Mouse (Mus musculus) G1E (cell line): Measurements from ENCODE around the gene Gstm3. TPM values are rescaled to one million over a fixed set of nuclear protein-coding genes. Genes with fewer than 3 reads are reported as not detected.

Experiments used
- ATAC-seq: 2 replicates; pipeline ENCODE4 v1.8.0; 2016; ENCODE audit warnings: mild to moderate bottlenecking; ENCODE audit not compliant: insufficient number of reproducible peaks, poor library complexity, low FRiP score, severe bottlenecking; ENCODE audit errors: extremely low read depth
- DNase-seq: peaks from one replicate; pipeline ENCODE4 v3.0.0; 2012; ENCODE audit warnings: low spot score
- H3K27me3 ChIP-seq: 2 replicates; pipeline ENCODE4 v1.6.1; 2012; ENCODE audit warnings: mild to moderate bottlenecking, low read length, inconsistent platforms; ENCODE audit not compliant: insufficient read depth
- H3K36me3 ChIP-seq: replicated peaks from 2 replicates; pipeline ENCODE3; 2012; ENCODE audit warnings: mild to moderate bottlenecking, inconsistent platforms
- H3K4me1 ChIP-seq: 2 replicates; pipeline ENCODE4 v1.6.1; 2012; ENCODE audit warnings: low read depth, low read length, inconsistent platforms, mixed read lengths; ENCODE audit not compliant: insufficient read depth
- H3K4me3 ChIP-seq: 2 replicates; pipeline ENCODE4 v1.5.1; 2012; ENCODE audit warnings: low read depth, mild to moderate bottlenecking, inconsistent platforms, low read length, moderate library complexity, mixed read lengths
- H3K9me3 ChIP-seq: replicated peaks from 2 replicates; pipeline ENCODE4 v1.6.1; 2012; ENCODE audit warnings: inconsistent platforms
- CTCF ChIP-seq: IDR thresholded peaks from 2 replicates; pipeline ENCODE4 v1.5.1; 2012; ENCODE audit warnings: low read depth, low read length, inconsistent platforms, mixed read lengths
- GATA1 ChIP-seq: IDR thresholded peaks from 2 replicates; pipeline ENCODE4 v1.6.1; 2012; ENCODE audit warnings: borderline replicate concordance, low read length, inconsistent platforms, mixed read lengths
- GATA2 ChIP-seq: IDR thresholded peaks from 2 replicates; pipeline ENCODE4 v1.6.1; 2012; ENCODE audit warnings: low read depth, low read length, inconsistent platforms, borderline replicate concordance
- POLR2AphosphoS5 ChIP-seq: IDR thresholded peaks from 2 replicates; pipeline ENCODE4 v1.6.1; 2012; ENCODE audit warnings: low read depth, low read length, inconsistent platforms; ENCODE audit not compliant: insufficient replicate concordance
- TAL1 ChIP-seq: conservative IDR thresholded peaks from 2 replicates; pipeline ENCODE4 v1.6.1; 2012; ENCODE audit warnings: low read depth, low read length, inconsistent platforms, mixed read lengths
- polyA plus RNA-seq: library from polyadenylated mRNA; stranded (reverse); fragments of >175 nt; gene quantifications from 2 replicates; pipeline ENCODE4 v1.2.3, GENCODE M21; 2012
- total RNA-seq, 2 experiments: library from RNA; stranded (forward) in 1 of 2; stranded (reverse) in 1 of 2; fragments of 200-1000 nt in 1 of 2; fragments of >200 nt in 1 of 2; fragmentation: Nextera tagmentation in 1 of 2; gene quantifications; 2 replicates each; pipeline ENCODE4 v1.2.3; 2014 to 2017

The Gstm3 gene
- total and polyA plus RNA-seq, 3 experiments, result not detected

GRCm38 (mm10) chr3:107940524-107940923 lies 28.6 kb downstream of the Gstm3 start:
- DNase-seq (no peak), ATAC-seq (no peak)
- Histone ChIP-seq H3K36me3 (no peaks in the 10 kb centered on the region), H3K27me3 (no peaks in the 10 kb centered on the region), H3K4me3 (no peak overlapping the region), H3K9me3 (no peaks in the 10 kb centered on the region), H3K4me1 (peaks cover 2% of the 10 kb centered on the region; the same call in 1 of the 2 replicates)
- TF ChIP-seq GATA2, result no peak
- TF ChIP-seq POLR2AphosphoS5, result no peak
- TF ChIP-seq CTCF, result no peak
- TF ChIP-seq TAL1, result no peak
- no peak for TF ChIP-seq GATA1

- no peak for ATAC-seq
These were observed 29.3 kb downstream of the Gstm3 start for GRCm38 (mm10) chr3:107939830-107940229.

GRCm38 (mm10) chr3:107939403-107939802 lies 29.7 kb downstream of the Gstm3 start:
- peak; percentile 28; the same call in 1 of the 2 replicates for ATAC-seq
- no peak overlapping the region for H3K4me3 ChIP-seq
- no peaks in the 10 kb centered on the region for H3K9me3 ChIP-seq
- no peaks in the 10 kb centered on the region for H3K27me3 ChIP-seq
- no peak for TF ChIP-seq GATA2
- TF ChIP-seq CTCF, result peak; percentile 79
- peaks cover 2% of the 10 kb centered on the region; the same call in 1 of the 2 replicates for H3K4me1 ChIP-seq
- DNase-seq, result peak; percentile 13
- H3K36me3 ChIP-seq, result no peaks in the 10 kb centered on the region

More at GRCm38 (mm10) chr3:107939830-107940229, 29.3 kb downstream of the Gstm3 start:
- Histone ChIP-seq H3K4me1 (peaks cover 2% of the 10 kb centered on the region; the same call in 1 of the 2 replicates), H3K9me3 (no peaks in the 10 kb centered on the region), H3K36me3 (no peaks in the 10 kb centered on the region), H3K4me3 (no peak overlapping the region), H3K27me3 (no peaks in the 10 kb centered on the region)
- DNase-seq, result no peak
- TF ChIP-seq GATA1 (no peak), CTCF (no peak), TAL1 (no peak), GATA2 (no peak), POLR2AphosphoS5 (no peak)

DNA sequence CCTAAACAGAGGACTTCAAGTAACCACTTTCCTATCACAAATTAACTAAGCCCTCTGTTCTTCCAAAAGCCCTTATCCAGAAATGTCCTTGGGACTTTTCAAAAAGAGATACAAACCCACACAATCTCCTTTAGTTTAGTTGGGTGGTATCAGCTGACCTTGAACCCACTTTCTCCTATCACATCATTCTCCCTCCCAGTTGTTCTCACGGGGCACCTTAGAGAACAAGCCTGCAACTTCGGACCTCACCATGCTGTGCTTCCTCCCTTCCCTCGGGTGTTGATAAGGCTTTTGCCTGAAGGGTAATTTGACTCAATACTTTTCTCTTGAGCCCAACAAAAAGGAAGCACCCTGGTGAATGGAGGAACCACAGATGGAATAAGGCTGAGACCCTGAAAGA lies 33.2 kb downstream of the Gstm3 start:
- DNase-seq (no peak), ATAC-seq (no peak)
- Histone ChIP-seq H3K4me3 (no peak overlapping the region), H3K36me3 (no peaks in the 10 kb centered on the region), H3K4me1 (peaks cover 2% of the 10 kb centered on the region; the same call in 1 of the 2 replicates), H3K9me3 (no peaks in the 10 kb centered on the region), H3K27me3 (0 out of 2 replicates have a peak, but pooled peaks cover 5% of the 10 kb centered on the region)
- TF ChIP-seq TAL1, result no peak
- no peak for TF ChIP-seq CTCF
- TF ChIP-seq GATA2, result no peak
- TF ChIP-seq POLR2AphosphoS5, result no peak
- TF ChIP-seq GATA1, result no peak

- Histone ChIP-seq H3K4me1 (peaks cover 2% of the 10 kb centered on the region; the same call in 1 of the 2 replicates), H3K9me3 (no peaks in the 10 kb centered on the region), H3K36me3 (no peaks in the 10 kb centered on the region), H3K4me3 (no peak overlapping the region), H3K27me3 (peaks cover 5% of the 10 kb centered on the region; the same call in 1 of the 2 replicates)
- DNase-seq, result no peak
- TF ChIP-seq TAL1 (no peak), POLR2AphosphoS5 (no peak), GATA2 (no peak), GATA1 (no peak), CTCF (no peak)
- no peak for ATAC-seq
These were observed 33.8 kb downstream of the Gstm3 start for GRCm38 (mm10) chr3:107935268-107935667.

DNA sequence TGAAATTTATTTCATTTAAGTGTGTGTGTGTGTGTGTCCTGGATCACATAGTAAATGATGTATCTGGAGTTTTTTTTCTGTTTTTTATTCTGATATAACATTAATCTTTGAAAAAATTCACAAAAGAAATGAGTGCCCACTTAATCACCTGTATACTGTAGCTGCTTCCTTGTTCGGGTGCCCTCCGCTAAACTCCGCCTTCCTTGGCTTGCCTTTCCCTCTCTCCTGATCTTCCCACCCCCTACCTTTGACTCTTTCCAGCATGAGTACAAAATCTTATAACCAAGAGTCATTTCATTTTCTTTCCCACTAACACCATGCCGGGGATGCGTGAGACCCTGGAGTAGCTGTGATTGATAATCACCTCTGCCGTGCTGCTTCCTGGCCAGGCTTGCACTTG lies 37.0 kb downstream of the Gstm3 start:
- H3K36me3 ChIP-seq, result no peaks in the 10 kb centered on the region
- no peaks in the 10 kb centered on the region for H3K9me3 ChIP-seq
- DNase-seq (no peak), ATAC-seq (no peak)
- H3K4me1 ChIP-seq, result no peaks in the 10 kb centered on the region
- no peak overlapping the region for H3K4me3 ChIP-seq
- peaks cover 8% of the 10 kb centered on the region; the same call in 1 of the 2 replicates for H3K27me3 ChIP-seq
- TF ChIP-seq POLR2AphosphoS5 (no peak), GATA2 (no peak), GATA1 (no peak), TAL1 (no peak), CTCF (no peak)

GRCm38 (mm10) chr3:107931670-107932069 lies 37.4 kb downstream of the Gstm3 start, which contains the start of gene Gstm7:
Gene Gstm7, minus strand, starts transcription at chr3:107931817.
- peaks cover 8% of the 10 kb centered on the region; the same call in 1 of the 2 replicates for H3K27me3 ChIP-seq
- DNase-seq, result no peak

More at GRCm38 (mm10) chr3:107931670-107932069, 37.4 kb downstream of the Gstm3 start, which contains the start of gene Gstm7:
- ATAC-seq, result no peak
- TF ChIP-seq TAL1 (no peak), GATA1 (no peak), POLR2AphosphoS5 (no peak), GATA2 (no peak), CTCF (no peak)
- no peaks in the 10 kb centered on the region for H3K36me3 ChIP-seq
- H3K4me3 ChIP-seq, result no peak within 1 kb of the TSS
- H3K4me1 ChIP-seq, result no peaks in the 10 kb centered on the region
- no peaks in the 10 kb centered on the region for H3K9me3 ChIP-seq
